Mouse (Mus musculus): ENCODE results near the gene Serpina3m. TPM values are rescaled to one million over a fixed set of nuclear protein-coding genes. Genes with fewer than 3 reads are reported as not detected.
"Not testable (repeated sequence)": the region's sequence is repeated elsewhere in the genome, so short reads cannot be mapped to it uniquely, and the experiment has no call there.

Serpina3m gene
- total RNA-seq (2015; ENCODE audit: low replicate concordance) (not detected in 2 replicates), total RNA-seq (2017; ENCODE audit: low replicate concordance) (not detected in 2 replicates)

DNA sequence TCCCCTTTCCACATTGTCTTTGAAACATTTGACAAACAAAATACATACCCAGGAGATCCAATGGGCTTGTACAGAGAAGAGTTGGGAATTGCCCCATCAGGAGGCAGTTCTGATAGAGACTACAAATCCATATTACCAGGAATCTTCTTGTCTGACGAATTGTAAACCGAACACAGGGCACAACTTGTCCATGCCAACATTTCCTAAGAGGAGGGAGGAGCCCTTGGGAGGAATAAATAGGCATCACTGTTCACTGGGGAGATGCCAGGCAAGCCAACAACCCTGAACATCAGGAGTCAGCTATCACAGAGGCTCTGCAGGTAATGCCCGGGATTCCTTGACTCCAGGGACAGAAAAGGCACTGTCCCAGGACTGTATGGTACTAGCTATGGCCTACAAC is at the start of gene Serpina3m, which contains the start of gene Serpina3k:
Gene Serpina3m (plus strand): TSS at position 261 of the 400 bp plus-strand sequence.
Gene Serpina3k (plus strand): TSS at position 261 of the 400 bp plus-strand sequence.
- ATAC-seq (replicated peaks; ENCODE audit: low FRiP score, poor library complexity, severe bottlenecking), result not testable (repeated sequence)

DNA sequence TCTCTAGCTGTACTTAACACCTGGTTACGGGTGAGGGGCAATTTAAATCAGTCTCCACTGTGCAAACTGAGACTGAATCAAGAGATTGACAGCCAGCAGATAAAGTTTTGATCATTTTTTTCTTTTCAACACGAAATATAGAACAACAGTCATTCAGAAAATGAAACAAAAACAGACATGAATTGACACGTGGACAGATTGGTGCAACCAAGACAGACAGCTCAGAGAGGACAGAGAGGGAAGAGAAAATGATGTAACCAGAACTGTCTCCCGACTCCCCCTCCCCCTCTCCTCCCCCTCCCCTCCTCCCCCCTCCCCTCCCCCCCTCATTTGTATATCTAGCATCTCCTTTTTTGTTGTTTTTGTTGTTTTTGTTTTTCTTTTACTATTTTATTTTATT is 48.4 kb upstream of the Serpina3m start:
- no peak for ATAC-seq (replicated peaks; ENCODE audit: low FRiP score, poor library complexity, severe bottlenecking)

DNA sequence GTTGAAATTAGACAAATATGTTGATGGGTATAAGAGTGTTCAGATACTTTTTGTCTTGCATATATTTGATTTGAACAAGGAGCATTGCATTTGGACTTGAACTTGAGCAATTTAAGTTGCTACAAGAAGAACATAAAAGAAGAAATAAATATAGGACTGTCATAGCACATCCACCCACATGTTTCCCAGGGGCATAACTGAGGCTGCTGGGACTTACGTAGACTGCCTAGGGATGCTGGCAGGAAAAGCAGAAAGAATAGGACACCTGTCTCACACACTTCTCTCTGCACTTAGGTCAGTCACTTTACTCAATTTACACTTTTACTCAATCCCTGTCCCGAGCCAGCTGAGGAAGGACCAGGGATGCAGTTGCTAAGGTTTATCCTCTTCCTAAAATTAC is 44.3 kb upstream of the Serpina3m start:
- ATAC-seq (replicated peaks; ENCODE audit: low FRiP score, poor library complexity, severe bottlenecking), result no peak

DNA sequence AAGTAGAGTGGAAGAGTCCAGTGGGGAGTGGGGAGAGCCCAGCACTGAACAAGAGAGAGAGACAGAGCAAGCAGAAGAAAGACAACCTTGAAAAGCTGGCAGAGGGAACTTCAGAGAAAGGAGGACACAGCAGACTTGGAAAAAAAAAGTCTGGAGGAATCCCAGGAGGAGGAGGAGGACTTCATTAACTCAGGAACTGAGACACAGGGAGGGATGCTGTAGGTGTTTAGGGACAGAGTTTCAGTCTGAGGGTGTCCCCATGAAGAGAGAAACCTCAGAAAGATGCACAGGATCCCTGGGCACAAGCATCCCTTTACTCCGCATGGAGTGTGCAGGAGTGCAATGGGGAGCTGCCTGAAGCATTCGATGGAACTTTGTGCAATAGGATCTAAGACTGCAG is 40.2 kb upstream of the Serpina3m start:
- no peak for ATAC-seq (replicated peaks; ENCODE audit: low FRiP score, poor library complexity, severe bottlenecking)

DNA sequence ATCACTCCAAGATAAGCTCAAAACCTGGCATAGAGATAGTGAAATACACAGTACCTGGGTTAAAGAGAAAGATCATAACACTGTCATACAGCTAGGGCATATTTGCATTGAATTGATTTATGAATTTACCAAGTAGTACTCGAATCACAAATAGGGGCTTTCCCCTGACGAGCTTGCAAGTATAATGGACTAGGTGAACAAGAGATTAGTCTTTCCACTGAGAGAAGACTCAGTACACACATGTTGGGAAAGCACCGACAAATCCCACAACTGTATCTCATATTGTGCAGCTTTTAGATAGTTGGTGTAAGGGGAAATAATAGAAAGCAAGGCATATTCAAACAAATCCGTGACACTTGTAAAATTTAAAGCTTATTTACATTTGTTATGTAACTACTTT is 32.3 kb upstream of the Serpina3m start:
- no peak for ATAC-seq (replicated peaks; ENCODE audit: low FRiP score, poor library complexity, severe bottlenecking)

DNA sequence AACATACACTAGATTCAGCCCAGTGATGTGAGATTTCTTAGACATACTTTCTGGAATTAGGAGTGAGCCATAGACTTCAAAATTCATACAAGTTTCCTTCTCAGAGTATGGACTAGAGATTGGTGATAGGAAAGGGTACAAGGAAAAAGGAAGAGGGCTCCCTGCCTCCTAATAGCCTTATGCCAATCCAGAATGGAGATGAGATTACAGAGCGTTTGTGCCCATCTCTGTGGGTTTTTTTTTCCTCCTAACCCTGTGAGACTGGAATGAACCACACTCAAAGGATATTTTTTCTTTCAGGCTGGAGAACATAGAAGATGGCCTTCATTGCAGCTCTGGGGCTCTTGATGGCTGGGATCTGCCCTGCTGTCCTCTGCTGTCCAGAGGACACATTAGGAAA is 24.0 kb upstream of the Serpina3m start, which contains the start of gene Serpina3j:
Gene Serpina3j (plus strand): TSS at position 301 of the 400 bp plus-strand sequence.
- no peak for ATAC-seq (replicated peaks; ENCODE audit: low FRiP score, poor library complexity, severe bottlenecking)

DNA sequence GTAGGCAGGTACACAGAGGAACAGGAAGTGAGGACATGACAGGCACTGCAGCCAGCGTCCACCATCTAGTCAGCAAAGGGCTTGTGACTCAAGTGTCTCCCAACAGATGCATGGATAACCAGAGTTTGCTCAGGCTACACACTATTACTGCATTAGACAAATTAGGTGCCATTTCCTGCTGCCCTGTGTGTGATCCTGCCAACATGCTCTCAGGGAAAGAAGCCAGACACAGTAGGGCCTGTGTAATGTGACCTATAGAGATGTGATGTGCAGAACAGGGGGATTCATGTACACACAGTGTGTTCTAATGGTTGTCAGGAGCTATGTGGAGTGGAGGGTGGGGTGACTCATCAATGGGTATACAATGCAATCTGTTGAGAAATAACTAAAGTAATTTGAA is 15.8 kb upstream of the Serpina3m start:
- no peak for ATAC-seq (replicated peaks; ENCODE audit: low FRiP score, poor library complexity, severe bottlenecking)

DNA sequence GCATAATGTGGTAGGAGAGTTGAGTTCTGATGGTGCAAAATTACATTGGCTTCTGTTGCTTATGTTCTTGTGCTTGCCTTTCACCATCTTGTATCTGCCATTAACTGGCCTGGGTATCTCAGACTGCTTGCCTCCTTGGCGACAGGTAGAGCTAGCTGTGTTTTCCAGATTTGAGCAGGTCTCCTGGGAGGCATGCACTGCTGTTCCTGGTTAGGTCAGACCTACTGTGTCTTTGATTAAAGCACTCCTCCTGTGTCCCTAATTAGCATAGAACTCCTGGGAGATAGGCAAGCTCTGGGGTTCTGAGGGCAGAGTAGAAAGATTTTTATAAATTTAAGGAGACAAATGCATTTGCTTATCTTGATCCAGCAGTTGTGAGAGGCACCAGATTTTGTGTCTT is 6.6 kb upstream of the Serpina3m start:
- no peak for ATAC-seq (replicated peaks; ENCODE audit: low FRiP score, poor library complexity, severe bottlenecking)

DNA sequence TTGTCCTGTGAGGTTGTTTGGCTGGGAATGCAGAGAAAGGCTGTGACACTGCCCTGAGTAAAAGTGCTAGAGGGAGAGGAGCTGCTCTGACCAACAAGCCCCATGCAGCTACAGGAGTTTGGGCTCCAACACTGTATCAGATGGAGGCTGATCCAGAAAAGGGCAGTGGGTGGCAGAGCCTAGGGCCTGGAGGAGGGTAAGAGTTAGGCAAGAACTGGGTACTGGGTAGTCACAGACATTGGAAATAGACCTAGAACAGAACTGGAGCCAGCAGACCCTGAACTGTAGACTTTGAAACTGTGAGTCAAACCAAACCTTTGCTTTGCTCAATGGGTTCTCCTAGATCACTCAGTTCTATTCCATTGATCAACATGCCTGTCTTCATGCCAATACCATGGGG is 1.4 kb upstream of the Serpina3m start:
- not testable (repeated sequence) for ATAC-seq (replicated peaks; ENCODE audit: low FRiP score, poor library complexity, severe bottlenecking)

DNA sequence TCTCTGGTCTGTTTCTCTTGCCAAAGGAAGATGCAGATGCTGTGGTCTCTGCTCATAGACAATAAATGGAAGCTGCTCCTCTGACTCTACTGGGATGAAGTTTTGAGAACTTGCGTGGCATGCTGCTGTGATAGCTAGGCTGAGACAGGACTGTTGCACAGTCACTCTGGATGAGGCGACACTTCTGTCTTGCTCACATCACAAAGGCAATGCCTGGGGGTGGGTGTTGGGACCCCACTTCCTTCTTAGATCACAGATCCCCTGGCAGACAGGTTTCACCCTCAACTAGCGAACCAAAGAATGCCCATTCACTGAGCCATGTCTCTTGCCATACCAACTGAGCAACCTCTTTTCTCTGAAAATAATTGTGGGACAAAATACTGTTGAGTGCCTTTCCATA is 419 bp downstream of the Serpina3m start:
- ATAC-seq (replicated peaks; ENCODE audit: low FRiP score, poor library complexity, severe bottlenecking), result no peak

DNA sequence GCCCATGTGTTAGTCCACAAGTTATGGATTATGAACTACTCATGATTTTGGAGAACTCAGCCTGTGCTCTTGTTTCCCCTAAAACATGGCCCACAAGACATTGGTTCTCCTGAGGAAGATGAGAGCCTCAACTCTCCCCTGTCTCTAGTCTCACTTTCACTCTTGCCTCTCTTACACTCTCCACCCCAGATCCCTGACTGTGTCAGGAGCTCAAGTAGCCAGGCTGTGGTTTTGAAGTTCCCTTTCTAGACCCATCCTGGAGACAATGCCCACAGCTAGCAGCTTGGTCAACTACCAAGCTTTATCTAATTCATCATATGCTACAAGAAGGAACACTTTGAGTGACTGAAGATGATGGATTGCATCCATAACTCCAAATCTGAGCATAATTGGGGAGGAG is 4.2 kb downstream of the Serpina3m start:
- ATAC-seq (replicated peaks; ENCODE audit: low FRiP score, poor library complexity, severe bottlenecking), result not testable (repeated sequence)

DNA sequence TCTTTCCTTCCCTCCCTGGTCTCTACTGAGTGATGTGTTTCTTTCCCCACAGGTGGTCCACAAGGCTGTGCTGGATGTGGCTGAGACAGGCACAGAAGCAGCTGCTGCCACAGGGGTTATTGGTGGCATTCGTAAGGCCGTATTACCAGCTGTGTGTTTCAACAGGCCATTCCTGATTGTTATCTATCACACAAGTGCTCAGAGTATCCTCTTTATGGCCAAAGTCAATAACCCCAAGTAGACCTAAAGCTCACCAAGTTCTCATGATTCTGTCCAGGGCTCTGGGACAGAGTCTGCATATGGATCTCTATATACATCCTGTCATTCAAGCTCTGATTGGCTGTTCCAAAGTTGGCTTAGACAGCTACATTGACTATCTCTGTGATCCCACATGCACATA is 6.9 kb downstream of the Serpina3m start:
- no peak for ATAC-seq (replicated peaks; ENCODE audit: low FRiP score, poor library complexity, severe bottlenecking)

DNA sequence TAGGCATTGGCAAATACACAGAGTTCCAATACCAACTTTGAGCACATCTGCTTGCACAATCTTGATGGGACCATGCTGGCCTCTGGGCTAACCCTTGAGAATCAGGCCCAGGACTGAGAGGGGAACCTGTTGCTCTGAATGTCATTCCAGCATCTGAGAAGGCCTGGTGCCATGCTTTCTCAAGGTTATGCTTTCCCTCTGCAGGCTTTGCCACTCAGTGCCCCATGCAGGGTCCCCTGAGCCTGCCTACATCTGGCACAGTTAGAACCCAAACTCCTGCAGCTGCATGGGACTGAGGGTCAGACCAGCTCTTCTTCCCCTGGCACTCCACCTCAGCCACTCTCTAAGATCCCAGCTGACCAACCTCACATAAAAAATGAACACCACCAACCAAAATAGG is 7.4 kb downstream of the Serpina3m start:
- ATAC-seq (replicated peaks; ENCODE audit: low FRiP score, poor library complexity, severe bottlenecking), result no peak

DNA sequence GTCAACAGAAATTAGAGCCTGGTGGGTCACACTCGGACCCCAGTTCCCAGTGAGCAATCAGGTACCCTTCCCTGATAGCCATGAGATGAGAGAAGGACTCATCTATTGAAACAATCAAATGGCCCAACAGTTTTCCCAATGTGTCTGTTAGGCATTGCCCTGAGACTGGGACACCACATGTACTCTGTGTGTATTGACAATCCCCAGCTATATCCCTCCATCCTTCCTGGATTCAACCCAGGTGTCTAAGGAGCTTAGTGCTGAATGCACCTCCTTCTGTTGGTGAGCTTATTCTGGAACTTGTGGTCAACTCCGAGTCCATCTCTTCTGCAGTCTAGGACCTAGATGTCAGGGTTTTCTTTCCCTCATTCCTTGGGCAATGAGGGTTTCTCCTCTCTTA is 8.8 kb downstream of the Serpina3m start:
- no peak for ATAC-seq (replicated peaks; ENCODE audit: low FRiP score, poor library complexity, severe bottlenecking)

DNA sequence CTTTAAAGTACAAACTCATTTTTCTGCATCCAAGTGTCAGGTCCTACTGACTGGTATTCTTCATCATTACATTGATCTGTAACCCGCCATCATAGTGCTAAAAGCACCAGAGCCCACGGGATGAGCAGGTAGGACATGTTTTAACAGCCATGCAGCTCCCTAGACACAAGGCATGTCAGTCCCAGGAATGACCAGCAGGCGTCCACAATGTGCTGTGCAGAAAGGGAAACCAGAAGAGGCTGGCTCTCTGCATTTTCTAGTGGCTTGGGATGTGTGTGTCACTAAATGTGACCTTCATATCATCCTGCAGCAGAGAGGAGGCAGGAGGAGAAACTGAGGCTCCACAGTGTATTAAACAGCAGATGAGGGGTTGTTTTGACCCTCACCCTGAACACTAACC is 13.5 kb downstream of the Serpina3m start:
- ATAC-seq (replicated peaks; ENCODE audit: low FRiP score, poor library complexity, severe bottlenecking), result not testable (repeated sequence)

DNA sequence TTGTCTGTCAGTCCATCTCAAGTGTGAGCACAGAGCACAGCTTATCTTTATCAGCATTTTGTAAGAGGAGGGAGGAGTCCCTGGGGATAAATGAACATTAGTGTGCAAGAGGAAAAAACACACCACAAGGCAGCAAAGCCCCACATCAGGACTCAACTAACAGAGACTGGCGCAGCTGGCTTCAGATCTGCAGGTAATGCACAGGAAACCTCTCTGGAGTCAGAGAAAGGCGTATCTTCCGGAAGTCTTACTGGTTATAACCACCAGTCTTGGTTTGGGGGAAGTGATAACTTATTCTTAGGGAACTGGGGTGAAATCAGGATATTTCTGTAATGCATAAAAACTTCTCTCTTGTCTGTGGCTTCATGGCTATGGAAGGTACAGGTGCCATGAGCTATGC is 17.7 kb downstream of the Serpina3m start:
- ATAC-seq (replicated peaks; ENCODE audit: low FRiP score, poor library complexity, severe bottlenecking), result no peak

DNA sequence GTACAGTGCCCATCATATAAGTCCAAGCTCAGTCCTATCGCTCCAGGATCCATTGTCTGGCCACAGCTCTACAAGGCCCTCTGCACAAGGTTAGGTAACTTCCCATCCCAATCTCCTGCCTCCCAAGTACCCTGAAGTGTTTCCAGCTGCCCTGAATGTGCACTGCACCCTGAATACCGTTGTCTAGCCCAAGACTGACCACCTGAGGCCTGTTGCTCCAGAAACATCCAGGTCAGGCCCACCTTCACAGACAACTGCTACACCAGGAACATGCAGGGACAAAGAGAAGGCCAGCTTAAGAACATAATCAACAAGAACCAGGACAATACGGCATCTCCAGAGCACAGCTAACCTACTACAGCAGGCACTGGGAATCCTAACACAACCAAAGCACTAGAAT is 31.7 kb downstream of the Serpina3m start:
- ATAC-seq (replicated peaks; ENCODE audit: low FRiP score, poor library complexity, severe bottlenecking), result no peak

DNA sequence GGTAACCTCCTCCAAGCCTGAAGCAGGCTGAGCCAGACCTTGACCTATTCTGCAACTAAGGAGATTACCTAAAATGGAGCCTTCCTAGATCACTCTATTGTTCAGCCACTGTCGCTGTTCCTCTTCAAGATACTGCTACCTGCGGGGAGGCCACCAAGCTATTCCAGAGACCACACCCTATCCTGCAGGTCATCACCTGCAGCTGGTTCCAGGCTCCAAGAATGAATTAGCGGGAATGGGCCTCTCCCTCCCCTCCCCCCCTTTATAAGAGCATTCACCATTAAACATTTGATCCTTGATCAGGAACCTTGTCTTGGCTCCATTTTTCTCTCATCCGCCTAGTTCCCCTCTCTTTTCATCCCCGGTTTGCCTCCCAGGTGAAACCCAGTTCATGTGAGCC is 38.9 kb downstream of the Serpina3m start:
- not testable (repeated sequence) for ATAC-seq (replicated peaks; ENCODE audit: low FRiP score, poor library complexity, severe bottlenecking)

DNA sequence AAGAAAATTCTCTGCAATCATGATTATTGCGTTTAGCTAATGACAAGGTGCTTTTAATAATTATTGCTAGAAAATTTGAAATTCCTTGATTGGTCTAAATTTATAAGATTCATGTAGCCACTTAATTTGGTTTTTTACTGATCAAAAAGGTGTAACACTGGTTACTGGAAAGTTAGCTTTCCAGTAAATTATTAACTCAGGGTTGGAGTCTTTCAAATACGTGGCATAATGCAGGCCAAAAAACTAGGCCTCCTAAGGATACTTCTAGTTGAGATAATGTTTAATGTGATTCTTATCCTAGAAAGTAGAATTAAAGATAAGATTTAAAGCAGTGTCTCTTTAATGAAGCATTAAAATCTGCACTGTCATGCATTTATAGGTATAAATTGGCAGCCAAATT is 40.1 kb downstream of the Serpina3m start:
- not testable (repeated sequence) for ATAC-seq (replicated peaks; ENCODE audit: low FRiP score, poor library complexity, severe bottlenecking)

DNA sequence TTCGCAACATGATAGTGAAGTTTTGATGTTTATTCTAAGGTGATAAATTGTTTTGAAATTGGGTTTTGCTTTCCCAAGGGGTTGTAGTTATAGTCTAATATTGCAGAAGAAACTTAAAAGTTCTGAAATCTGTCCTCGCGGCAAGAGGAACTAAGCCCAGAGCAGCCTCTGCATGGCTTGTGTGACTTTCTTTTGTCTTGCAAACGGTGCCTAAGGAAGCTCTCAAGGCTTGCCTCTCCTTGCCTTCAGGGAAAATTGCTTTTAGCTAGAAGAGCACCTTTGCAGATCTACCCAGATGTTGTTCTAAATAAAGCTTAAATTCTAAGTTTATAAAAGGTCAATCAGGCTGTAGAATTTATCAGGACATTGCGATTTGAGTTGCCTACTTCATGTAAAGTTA is 40.5 kb downstream of the Serpina3m start:
- ATAC-seq (replicated peaks; ENCODE audit: low FRiP score, poor library complexity, severe bottlenecking), result not testable (repeated sequence)

DNA sequence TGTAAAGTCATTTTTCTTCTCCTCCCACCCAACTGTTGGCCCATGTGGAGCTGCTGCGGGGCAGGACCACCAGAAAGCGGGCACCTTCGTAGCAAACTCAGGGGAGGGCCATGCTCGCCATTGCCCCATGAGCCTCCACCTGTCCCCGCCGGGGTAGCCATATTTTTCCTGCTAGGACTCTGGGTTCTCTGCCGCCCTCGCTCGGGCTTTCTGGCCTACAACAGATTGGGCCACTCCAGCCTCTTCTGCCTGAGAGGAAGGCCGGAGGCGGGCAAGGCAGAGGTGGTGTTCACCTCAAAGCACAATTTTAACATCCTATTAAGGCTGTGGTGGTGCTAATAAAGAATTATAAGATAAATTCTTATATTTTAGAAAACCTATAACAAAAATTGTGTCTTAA is 41.6 kb downstream of the Serpina3m start:
- no peak for ATAC-seq (replicated peaks; ENCODE audit: low FRiP score, poor library complexity, severe bottlenecking)

DNA sequence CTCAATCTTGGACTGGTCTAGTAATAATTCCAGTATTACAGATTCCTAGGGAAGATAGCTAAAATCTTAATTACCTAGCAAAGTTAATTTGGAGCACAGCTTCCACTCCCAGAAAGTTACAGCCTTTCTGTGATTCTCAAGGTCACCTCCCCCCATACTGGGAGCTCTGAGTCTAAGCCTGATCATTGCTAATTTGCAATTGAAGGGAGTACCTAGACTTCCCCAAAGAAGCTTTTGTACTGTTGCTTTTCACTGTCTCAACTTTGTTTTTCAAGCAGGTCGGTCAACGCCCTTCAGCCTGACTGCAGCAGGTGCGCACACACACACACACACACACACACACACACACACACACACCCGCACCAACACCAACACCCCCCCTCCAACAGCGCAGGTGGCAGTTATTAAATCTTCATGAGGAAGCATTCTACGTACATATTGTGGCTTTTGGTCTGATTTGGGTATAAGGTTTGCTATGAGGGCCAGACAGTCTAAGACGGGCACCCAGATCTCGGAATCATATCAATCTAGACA is 42.9 kb downstream of the Serpina3m start:
- ATAC-seq (replicated peaks; ENCODE audit: low FRiP score, poor library complexity, severe bottlenecking), result not testable (repeated sequence)

Measured in erythroblast, adult 5-6 weeks (primary cell).